Comparison of ENCODE assay signal across 1 mouse cellular context in genomic region chr1:179545768-179546550, GRCm38 (mm10).
A peak's percentile ranks its signal among the peaks of the same experiment; 100 is the strongest.
TF ChIP-seq lines count a peak whose summit lies in the region.

TSS of gene Tfb2m (minus strand) at chr1:179546267.
TSS of gene Cnst (plus strand) at chr1:179546370.

TF ChIP-seq in CH12.LX, 34 proteins besides CTCF, POLR2A, EP300 and RAD21 (continued from another document):
- peak; percentile 88; the same call in 1 of the 2 replicates for TF ChIP-seq KAT2A (IDR thresholded peaks at IDR 0.05; ENCODE audit: insufficient replicate concordance, low read length)
- 0 out of 2 replicates have a peak, but pooled peaks have one; percentile 37 for TF ChIP-seq UBTF (IDR thresholded peaks at IDR 0.05; ENCODE audit: low read depth, low read length)
- TF ChIP-seq NRF1 (IDR thresholded peaks at IDR 0.05; ENCODE audit: low read depth, low read length) = peak; percentile 83
- peak; percentile 93 for TF ChIP-seq MAX (IDR thresholded peaks at IDR 0.05; ENCODE audit: low read length)
- peak; percentile 65; the same call in 1 of the 2 replicates for TF ChIP-seq TCF12 (IDR thresholded peaks at IDR 0.05; ENCODE audit: low read depth, low read length)
- peak; percentile 91 for TF ChIP-seq HCFC1 (IDR thresholded peaks at IDR 0.05; ENCODE audit: low read depth, low read length)
- peak; percentile 41 for TF ChIP-seq NELFE (IDR thresholded peaks at IDR 0.05; ENCODE audit: low read depth, low read length)
- TF ChIP-seq GABPA (IDR thresholded peaks at IDR 0.05; ENCODE audit: insufficient replicate concordance, low read depth, low read length) = peak; percentile 79
- TF ChIP-seq ELF1 (IDR thresholded peaks at IDR 0.05; ENCODE audit: low read depth, low read length) = peak; percentile 96
- peak; percentile 85 for TF ChIP-seq BHLHE40 (IDR thresholded peaks at IDR 0.05; ENCODE audit: low read depth, low read length)
- peak; percentile 54; the same call in 1 of the 2 replicates for TF ChIP-seq TBP (conservative IDR thresholded peaks at IDR 0.05; ENCODE audit: low read depth, low read length)
- TF ChIP-seq ETS1 (conservative IDR thresholded peaks at IDR 0.05; ENCODE audit: low read depth, low read length) = peak; percentile 31; the same call in 1 of the 2 replicates
- TF ChIP-seq MEF2A (IDR thresholded peaks at IDR 0.05; ENCODE audit: borderline replicate concordance, low read depth, low read length) = peak; percentile 7; the same call in 1 of the 2 replicates
